Mouse (Mus musculus) left cerebral cortex, adult 9 months (tissue): ENCODE data around the gene BC030870.
A peak's percentile ranks its signal among the peaks of the same experiment; 100 is the strongest.

Experiments
- DNase-seq, 2 experiments: peaks; one replicate each; pipeline ENCODE4 v3.0.0; 2022; ENCODE audit warnings: low spot score in 2 of 2

Gene BC030870

GRCm38 (mm10) chr8:65080731-65081130 lies 48.6 kb downstream of the BC030870 start:
- DNase-seq, result no peak

- no peak for DNase-seq
Observed at GRCm38 (mm10) chr8:65074733-65075132, 54.6 kb downstream of the BC030870 start, which contains the start of gene Gm10663. TSS of gene Gm10663 (plus strand) at chr8:65075033.

- DNase-seq, result no peak
Observed at GRCm38 (mm10) chr8:65070996-65071395, 58.4 kb downstream of the BC030870 start.

- DNase-seq, result no peak
Observed at GRCm38 (mm10) chr8:65068473-65068819, 60.9 kb downstream of the BC030870 start.

- no peak for DNase-seq
Observed at GRCm38 (mm10) chr8:65067694-65068472, 61.5 kb downstream of the BC030870 start.

- no peak for DNase-seq
Observed at GRCm38 (mm10) chr8:65067031-65067430, 62.3 kb downstream of the BC030870 start.

GRCm38 (mm10) chr8:65065622-65066021 lies 63.7 kb downstream of the BC030870 start:
- DNase-seq, result no peak

GRCm38 (mm10) chr8:65064071-65064470 lies 65.3 kb downstream of the BC030870 start:
- no peak for DNase-seq

GRCm38 (mm10) chr8:65062195-65062594 lies 67.2 kb downstream of the BC030870 start:
- DNase-seq, result no peak

- DNase-seq, result no peak
Observed at GRCm38 (mm10) chr8:65056722-65057121, 72.6 kb downstream of the BC030870 start.

- no peak for DNase-seq
Observed at GRCm38 (mm10) chr8:65053968-65054367, 75.4 kb downstream of the BC030870 start.

GRCm38 (mm10) chr8:65053554-65053953 lies 75.8 kb downstream of the BC030870 start:
- DNase-seq, result no peak

- no peak for DNase-seq
Observed at GRCm38 (mm10) chr8:65047801-65048200, 81.6 kb downstream of the BC030870 start.

- no peak for DNase-seq
Observed at GRCm38 (mm10) chr8:65047193-65047592, 82.2 kb downstream of the BC030870 start.

GRCm38 (mm10) chr8:65046565-65046964 lies 82.8 kb downstream of the BC030870 start:
- DNase-seq, result no peak

- DNase-seq, result peak in 1 of 2 experiments; percentile 2
Observed at GRCm38 (mm10) chr8:65037117-65037533, 92.2 kb downstream of the BC030870 start, which contains the start of gene Apela. TSS of gene Apela (minus strand) at chr8:65037336.
